Mouse (Mus musculus) myocyte (in vitro differentiated cells): Measurements from ENCODE around the gene Cacna1s. TPM values are rescaled to one million over a fixed set of nuclear protein-coding genes. Genes with fewer than 3 reads are reported as not detected.
A peak's percentile ranks its signal among the peaks of the same experiment; 100 is the strongest.

Source experiments
- H3K27me3 ChIP-seq: one replicate; pipeline ENCODE4 v1.6.1; 2011; ENCODE audit not compliant: control insufficient read depth, insufficient read depth, insufficient read length
- H3K36me3 ChIP-seq: one replicate; pipeline ENCODE4 v1.6.1; 2011; ENCODE audit not compliant: control insufficient read depth, insufficient read depth
- H3K4me2 ChIP-seq: one replicate; pipeline ENCODE4 v1.6.1; 2011; ENCODE audit warnings: low read depth, control low read depth
- H3K4me3 ChIP-seq: one replicate; pipeline ENCODE4 v1.5.1; 2011; ENCODE audit warnings: mild to moderate bottlenecking, control low read depth, moderate library complexity
- H3K79me2 ChIP-seq: one replicate; pipeline ENCODE4 v1.6.1; 2011; ENCODE audit not compliant: control insufficient read depth, insufficient read depth
- H3ac ChIP-seq: one replicate; pipeline ENCODE4 v1.6.1; 2011; ENCODE audit not compliant: control insufficient read depth, insufficient read length
- CEBPB ChIP-seq: IDR thresholded peaks from 2 replicates; pipeline ENCODE4 v1.6.1; 2011; ENCODE audit warnings: mild to moderate bottlenecking, moderate library complexity; ENCODE audit not compliant: poor library complexity, insufficient read depth, severe bottlenecking
- MAX ChIP-seq: IDR thresholded peaks from one replicate; pipeline ENCODE4 v1.6.1; 2011; ENCODE audit warnings: low read depth, mild to moderate bottlenecking, control low read depth
- MYOG ChIP-seq, 3 experiments: IDR thresholded peaks; one replicate each; pipeline ENCODE4 v1.6.1; 2011; ENCODE audit warnings: control low read depth in 2 of 3, low read depth in 2 of 3, mild to moderate bottlenecking in 2 of 3; ENCODE audit not compliant: insufficient read length in 2 of 3, control insufficient read depth in 1 of 3, insufficient read depth in 1 of 3
- POLR2AphosphoS2 ChIP-seq: IDR thresholded peaks from one replicate; pipeline ENCODE4 v1.6.1; 2011; ENCODE audit warnings: low read depth, control low read depth; ENCODE audit not compliant: insufficient read length
- SRF ChIP-seq: IDR thresholded peaks from one replicate; pipeline ENCODE4 v1.6.1; 2011; ENCODE audit warnings: low read depth; ENCODE audit not compliant: control insufficient read depth, insufficient read length
- USF1 ChIP-seq: IDR thresholded peaks from one replicate; pipeline ENCODE4 v1.6.1; 2011; ENCODE audit warnings: low read depth, mild to moderate bottlenecking, control low read depth, moderate library complexity
- polyA plus RNA-seq: library from polyadenylated mRNA; unstranded; fragments of >200 nt; fragmentation: generic; extraction: Trizol; gene quantifications from one replicate; pipeline ENCODE4 v1.2.1, GENCODE M21; 2012; ENCODE audit warnings: missing spikeins

The Cacna1s gene
- polyA plus RNA-seq, 1 experiment: 177 TPM

GRCm38 (mm10) chr1:136165436-136165835 is 112.9 kb downstream of the Cacna1s start:
- H3K79me2 ChIP-seq: no peaks in the 10 kb centered on the region
- no peak overlapping the region for H3K4me3 ChIP-seq
- no peak for TF ChIP-seq CEBPB
- peak; percentile 7 for TF ChIP-seq POLR2AphosphoS2
- no peak overlapping the region for H3ac ChIP-seq
- no peak overlapping the region for H3K4me2 ChIP-seq
- peaks cover 6% of the 10 kb centered on the region for H3K36me3 ChIP-seq
- no peaks in the 10 kb centered on the region for H3K27me3 ChIP-seq

GRCm38 (mm10) chr1:136167657-136168056 is 115.1 kb downstream of the Cacna1s start:
- TF ChIP-seq USF1 (no peak), MYOG (IDR thresholded peaks at IDR 0.05; ENCODE audit: control insufficient read depth in 1 of 3, insufficient read depth in 1 of 3, insufficient read length in 2 of 3, low read depth in 2 of 3) (no peak), POLR2AphosphoS2 (no peak), SRF (no peak), MAX (no peak)
- H3ac ChIP-seq: no peak overlapping the region
- no peak overlapping the region for H3K4me2 ChIP-seq
- no peak overlapping the region for H3K4me3 ChIP-seq
- peaks cover 6% of the 10 kb centered on the region for H3K36me3 ChIP-seq
- no peaks in the 10 kb centered on the region for H3K79me2 ChIP-seq
- H3K27me3 ChIP-seq: no peaks in the 10 kb centered on the region

Other genes starting within 250 kb of the Cacna1s start
- gene Lad1, start 234.2 kb upstream of the Cacna1s start, polyA plus RNA-seq: 0.46 TPM
- gene Tnnt2, start 216.4 kb upstream of the Cacna1s start, polyA plus RNA-seq: 2,000 TPM
- 74.8 TPM for gene Pkp1, start 133.5 kb upstream of the Cacna1s start, polyA plus RNA-seq
- 7.1 TPM for gene Igfn1, start 46.4 kb upstream of the Cacna1s start, polyA plus RNA-seq
- gene Tmem9, start 44.6 kb upstream of the Cacna1s start, polyA plus RNA-seq: 127 TPM
- 0.36 TPM for gene Ascl5, start 1.9 kb upstream of the Cacna1s start, polyA plus RNA-seq
- 16.8 TPM for gene Kif21b, start 78.6 kb downstream of the Cacna1s start, polyA plus RNA-seq
- gene Mroh3, start 160.1 kb downstream of the Cacna1s start, polyA plus RNA-seq: 0.16 TPM
- gene Inava, start 181.5 kb downstream of the Cacna1s start, polyA plus RNA-seq: 11.1 TPM
- gene Gpr25, start 208.1 kb downstream of the Cacna1s start, polyA plus RNA-seq: 0.18 TPM